Mouse (Mus musculus) cerebral cortex, adult 2 months (tissue): ENCODE results near the gene Tnfsf14.

Experiments used
- WGBS: fragments of 180-500 bp; shearing (Covaris S2); methylation state at CpG from one replicate; pipeline ENCODE4 v1.1.7; 2018; 5-methylcytosine and 5-hydroxymethylcytosine counted together

The Tnfsf14 gene

GRCm38 (mm10) chr17:57201841-57202724 is 8.1 kb upstream of the Tnfsf14 start:
- 89% methylated on average over 10 of the region's 10 CpGs for WGBS

DNA sequence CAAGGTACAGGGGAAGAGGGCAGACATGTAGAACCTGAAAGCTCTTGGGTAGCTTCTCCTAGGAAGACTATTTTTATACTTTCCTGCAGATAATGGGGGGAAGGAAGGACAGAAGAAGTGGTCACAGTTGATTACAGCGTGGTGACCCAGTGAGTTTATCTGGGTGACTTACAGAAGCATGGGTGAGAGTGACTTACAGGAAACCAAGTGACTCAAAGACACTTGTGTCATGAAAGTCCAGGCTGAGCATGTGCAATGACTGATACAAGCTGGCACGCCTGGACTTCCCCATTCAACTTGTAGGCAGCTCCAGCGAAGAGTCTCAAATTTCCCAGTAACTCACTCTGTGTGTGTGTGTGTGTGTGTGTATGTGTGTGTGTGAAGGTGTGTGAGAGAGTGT is 4.3 kb upstream of the Tnfsf14 start:
- WGBS, result 81% methylated on average over 3 of the region's 3 CpGs

- 90% methylated on average over 8 of the region's 8 CpGs for WGBS
These were observed 1.5 kb upstream of the Tnfsf14 start for GRCm38 (mm10) chr17:57195326-57196010.

GRCm38 (mm10) chr17:57194771-57195170 is 794 bp upstream of the Tnfsf14 start:
- WGBS, result 81% methylated on average over 3 of the region's 3 CpGs

- 81% methylated on average over 12 of the region's 12 CpGs for WGBS
These were observed 5.3 kb downstream of the Tnfsf14 start for GRCm38 (mm10) chr17:57188510-57189192.

DNA sequence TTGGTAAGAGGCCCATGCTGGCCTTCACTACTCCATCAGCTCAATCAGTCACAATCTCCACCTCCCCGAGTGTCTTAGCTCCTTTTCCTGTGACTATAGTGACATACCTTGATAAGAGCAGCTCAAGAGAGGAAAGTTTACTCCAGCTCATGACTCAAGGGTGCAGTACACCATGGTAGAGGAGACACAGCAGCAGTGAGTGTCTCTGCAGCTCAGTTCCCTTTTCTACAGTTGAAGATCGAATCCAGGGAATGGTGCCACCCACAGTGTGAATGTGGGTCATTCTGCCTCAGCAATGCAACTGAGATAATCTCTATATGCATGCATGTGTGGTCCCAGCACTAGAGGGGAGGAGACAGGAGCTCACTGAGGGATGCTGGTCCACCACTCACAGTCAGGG is 8.3 kb downstream of the Tnfsf14 start:
- 77% methylated on average over 2 of the region's 2 CpGs for WGBS

GRCm38 (mm10) chr17:57182871-57183270 is 11.1 kb downstream of the Tnfsf14 start:
- 71% methylated on average over 3 of the region's 3 CpGs for WGBS

- WGBS, result 30% methylated on average over 8 of the region's 8 CpGs
These were observed 13.6 kb downstream of the Tnfsf14 start for GRCm38 (mm10) chr17:57180363-57180762.

DNA sequence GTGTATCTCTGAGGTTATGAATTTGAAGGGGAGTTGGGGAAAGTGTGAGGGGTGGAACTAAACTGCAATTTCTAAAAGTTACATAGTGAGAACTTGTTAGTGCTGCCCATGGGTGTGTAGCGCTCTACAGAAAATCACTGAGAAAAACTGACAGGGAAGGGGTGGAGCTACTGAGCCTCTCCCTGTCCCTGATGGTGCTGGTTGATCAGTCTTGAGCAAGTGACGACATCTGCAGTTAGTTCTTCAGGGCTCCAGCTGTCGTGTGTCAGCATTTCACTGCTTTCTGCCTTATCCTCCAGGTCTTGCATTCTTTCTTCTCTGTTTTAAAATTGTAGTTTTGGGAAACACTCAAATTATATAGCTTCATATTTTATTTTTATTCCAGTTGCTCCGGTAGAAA is 20.6 kb downstream of the Tnfsf14 start:
- 63% methylated on average over 4 of the region's 4 CpGs for WGBS

DNA sequence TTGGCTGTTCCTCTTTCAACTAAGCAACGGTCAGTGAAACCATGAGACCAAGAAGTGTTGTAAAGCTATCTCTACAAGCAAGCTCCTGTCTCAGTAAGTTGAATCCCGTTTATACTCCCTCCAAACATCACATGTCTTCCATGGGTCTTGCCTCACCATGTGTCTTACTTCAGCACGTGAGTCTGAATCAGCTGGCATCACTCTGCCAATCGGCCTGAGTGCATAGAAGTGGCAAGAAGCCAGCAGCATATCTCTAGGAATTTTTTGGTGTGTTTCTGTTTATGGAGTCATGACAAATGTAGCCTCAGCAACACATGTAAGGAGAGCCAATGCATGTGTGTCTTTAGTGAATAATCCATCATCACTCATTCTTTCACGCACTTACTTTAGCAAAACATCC is 21.6 kb downstream of the Tnfsf14 start:
- 71% methylated on average over 5 of the region's 5 CpGs for WGBS

- 71% methylated on average over 5 of the region's 5 CpGs for WGBS
These were observed 23.2 kb downstream of the Tnfsf14 start for GRCm38 (mm10) chr17:57170616-57171260.

DNA sequence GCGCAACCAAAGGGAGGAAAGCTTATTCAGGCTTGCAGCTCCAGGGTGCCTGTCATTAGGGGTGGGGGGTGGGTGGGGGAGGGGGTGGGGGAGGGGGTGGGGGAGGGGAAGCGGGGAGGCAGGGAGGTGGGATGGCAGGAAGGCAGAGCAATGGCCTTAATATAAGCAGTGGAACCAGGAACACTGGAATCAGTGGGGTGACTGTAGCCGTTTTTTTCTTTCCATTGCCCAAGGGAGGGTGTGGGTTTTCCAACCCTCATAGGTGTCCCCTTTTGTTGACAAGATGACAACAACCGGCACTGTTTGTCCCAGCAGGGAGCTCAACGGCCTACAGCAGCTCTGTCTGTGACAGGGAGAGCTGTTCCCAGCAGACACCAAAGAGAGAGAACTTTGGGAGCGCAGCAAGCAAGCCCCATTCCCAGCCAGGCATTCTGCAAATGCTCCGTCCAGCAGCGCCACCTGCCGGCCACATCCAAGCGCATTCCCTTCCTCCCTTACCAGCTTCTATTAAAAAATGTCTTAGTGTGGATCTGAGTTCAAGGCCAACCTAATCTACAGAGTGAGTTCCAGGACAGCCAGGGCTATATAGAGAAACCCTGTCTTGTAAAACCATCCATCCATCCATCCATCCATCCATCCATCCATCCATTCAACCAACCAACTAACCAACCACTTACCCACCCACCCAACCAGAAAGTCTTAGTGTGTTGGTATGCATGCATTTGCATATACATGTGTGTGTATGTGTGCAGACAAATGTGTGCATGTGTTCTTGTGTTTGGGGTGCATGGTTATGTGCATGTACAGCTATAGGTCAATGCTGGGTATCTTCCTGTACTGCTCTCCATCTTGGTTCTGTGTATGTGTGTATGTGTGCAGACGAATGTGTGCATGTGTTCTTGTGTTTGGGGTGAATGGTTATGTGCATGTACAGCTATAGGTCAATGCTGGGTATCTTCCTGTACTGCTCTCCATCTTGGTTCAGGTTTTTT is 26.9 kb downstream of the Tnfsf14 start:
- 17% methylated on average over 11 of the region's 11 CpGs for WGBS

DNA sequence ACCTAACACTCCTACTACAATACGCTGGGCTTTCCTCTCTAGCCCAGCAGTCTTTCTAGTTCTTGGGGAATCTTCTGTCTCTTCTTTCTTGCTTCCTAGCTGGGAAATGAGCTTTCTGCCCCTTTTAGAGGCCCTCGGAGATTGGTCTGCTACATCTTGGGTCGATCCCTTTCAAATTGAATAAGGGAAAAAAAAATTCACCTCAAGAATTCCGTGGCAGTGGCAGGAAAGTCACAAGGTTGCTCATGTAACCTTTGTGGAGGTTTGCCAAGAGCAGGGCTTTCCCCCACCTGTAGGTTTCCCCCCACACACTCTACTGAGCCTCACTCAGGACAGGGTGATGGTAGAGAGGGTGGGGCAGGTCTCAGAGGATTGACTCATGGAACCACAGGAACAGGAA is 40.2 kb downstream of the Tnfsf14 start:
- WGBS, result 84% methylated on average over 4 of the region's 4 CpGs

GRCm38 (mm10) chr17:57153006-57153405 is 41.0 kb downstream of the Tnfsf14 start:
- 93% methylated on average over 6 of the region's 6 CpGs for WGBS

DNA sequence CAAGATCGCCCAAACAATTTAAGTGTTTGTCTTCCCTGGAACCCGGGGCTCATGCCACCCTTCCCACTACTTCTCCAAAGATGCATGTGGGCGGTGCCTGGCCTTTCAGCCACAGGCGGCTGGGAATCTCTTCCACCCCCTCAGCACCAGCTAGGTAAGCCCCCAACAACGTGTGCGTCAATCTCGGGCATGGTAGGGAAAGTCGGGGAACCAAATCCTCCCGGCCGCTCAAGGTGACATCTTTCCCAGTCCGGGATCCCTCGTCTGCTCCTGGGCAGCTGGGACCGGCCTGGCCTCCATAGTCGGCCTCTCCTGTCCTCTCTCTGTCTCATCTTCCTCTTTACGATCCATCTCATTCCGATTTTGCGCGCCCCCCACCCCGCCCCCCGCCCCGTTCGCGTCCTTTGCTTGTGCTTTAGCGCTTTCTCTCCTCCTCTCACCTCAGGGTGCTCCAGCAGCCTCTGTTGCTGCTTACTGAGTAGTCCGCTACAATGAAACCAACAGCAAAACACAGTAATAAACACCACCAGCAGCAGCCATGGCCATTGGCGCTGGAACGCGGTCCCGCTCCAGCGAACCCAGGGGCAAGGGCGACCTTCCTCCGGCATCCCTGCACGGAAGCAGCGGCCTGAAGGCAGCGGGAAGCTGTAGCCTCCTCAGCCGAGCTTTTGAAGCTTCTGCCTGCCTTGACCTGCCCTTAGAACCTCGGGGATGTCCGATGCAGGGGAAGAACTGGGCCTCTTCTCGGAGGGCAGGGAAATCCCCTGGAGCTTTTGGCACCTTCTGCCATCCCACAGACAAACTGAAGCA is 44.8 kb downstream of the Tnfsf14 start, which contains the start of gene Cd70:
Cd70 (minus strand) TSS at position 784 of the 810 bp plus-strand sequence.
- 18% methylated on average over 39 of the region's 39 CpGs for WGBS

DNA sequence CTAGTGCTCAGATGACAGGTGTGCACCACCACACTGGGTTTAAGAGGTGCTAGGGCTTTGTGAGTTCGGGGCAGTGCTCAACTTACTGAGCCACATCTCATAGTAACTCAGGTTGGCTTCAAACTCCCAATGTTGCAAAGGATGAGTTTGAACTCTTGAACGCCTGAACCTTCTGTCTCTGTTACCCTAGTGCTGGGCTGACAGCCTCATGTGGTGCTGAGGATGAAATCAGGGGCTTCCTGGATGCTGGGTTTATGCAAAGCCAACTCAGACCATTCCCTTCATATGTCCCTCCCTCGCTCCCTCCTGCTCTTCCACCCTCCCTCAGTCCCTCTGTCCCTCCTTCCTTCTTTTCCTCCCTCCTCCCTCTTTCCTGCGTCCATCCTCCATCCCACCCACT is 45.6 kb downstream of the Tnfsf14 start:
- 87% methylated on average over 4 of the region's 4 CpGs for WGBS

GRCm38 (mm10) chr17:57145115-57145514 is 48.9 kb downstream of the Tnfsf14 start:
- 77% methylated on average over 1 of the region's 1 CpGs for WGBS

GRCm38 (mm10) chr17:57143704-57144103 is 50.3 kb downstream of the Tnfsf14 start:
- WGBS, result 87% methylated on average over 3 of the region's 3 CpGs

- WGBS, result 94% methylated on average over 3 of the region's 3 CpGs
These were observed 54.3 kb downstream of the Tnfsf14 start for GRCm38 (mm10) chr17:57139708-57140107.
